Mouse (Mus musculus) heart, embryonic 12.5 days (tissue): Measurements from ENCODE around the gene Ntn3. TPM values are rescaled to one million over a fixed set of nuclear protein-coding genes. Genes with fewer than 3 reads are reported as not detected.

ENCODE experiments used
- ATAC-seq: fragments of 200-750 bp; cut with Nextera tagmentation; 2 replicates; pipeline ENCODE4 v1.8.0; 2017; ENCODE audit warnings: moderate TSS enrichment, moderate library complexity; ENCODE audit not compliant: insufficient number of reproducible peaks, low FRiP score
- H3K27ac ChIP-seq: fragments of 300-500 bp; sonication (generic); 2 replicates; pipeline ENCODE4 v1.5.1; 2016; ENCODE audit warnings: mild to moderate bottlenecking, moderate library complexity; ENCODE audit not compliant: poor library complexity, severe bottlenecking
- H3K27me3 ChIP-seq: fragments of 300-500 bp; sonication (generic); replicated peaks from 2 replicates; pipeline ENCODE4 v1.6.1; 2016; ENCODE audit warnings: mild to moderate bottlenecking, moderate library complexity
- H3K36me3 ChIP-seq: fragments of 300-500 bp; sonication (generic); 2 replicates; pipeline ENCODE4 v1.6.1; 2016; ENCODE audit warnings: mild to moderate bottlenecking, moderate library complexity
- H3K4me1 ChIP-seq: fragments of 300-500 bp; sonication (generic); replicated peaks from 2 replicates; pipeline ENCODE4 v1.6.1; 2016; ENCODE audit warnings: mild to moderate bottlenecking
- H3K4me2 ChIP-seq: fragments of 300-500 bp; sonication (generic); 2 replicates; pipeline ENCODE4 v1.6.1; 2016; ENCODE audit warnings: mild to moderate bottlenecking, moderate library complexity
- H3K4me3 ChIP-seq: fragments of 300-500 bp; sonication (generic); 2 replicates; pipeline ENCODE4 v1.5.1; 2016; ENCODE audit warnings: mild to moderate bottlenecking
- H3K9ac ChIP-seq: fragments of 300-500 bp; sonication (generic); 2 replicates; pipeline ENCODE4 v1.6.1; 2016; ENCODE audit warnings: mild to moderate bottlenecking, moderate library complexity
- H3K9me3 ChIP-seq: fragments of 300-500 bp; sonication (generic); replicated peaks from 2 replicates; pipeline ENCODE4 v1.6.1; 2016; ENCODE audit warnings: mild to moderate bottlenecking, moderate library complexity
- WGBS: fragments of 180-500 bp; shearing (Covaris S2); methylation state at CpG from one replicate; pipeline ENCODE4 v1.1.7; 2016; 5-methylcytosine and 5-hydroxymethylcytosine counted together
- polyA plus RNA-seq: library from polyadenylated mRNA; unstranded; fragments of >200 nt; fragmentation: Nextera tagmentation; extraction: Ambion mirVana; gene quantifications from 2 replicates; pipeline ENCODE4 v1.2.1, GENCODE M21; 2016

The Ntn3 gene
- 2.0 and 2.6 TPM in 2 replicates for polyA plus RNA-seq

DNA sequence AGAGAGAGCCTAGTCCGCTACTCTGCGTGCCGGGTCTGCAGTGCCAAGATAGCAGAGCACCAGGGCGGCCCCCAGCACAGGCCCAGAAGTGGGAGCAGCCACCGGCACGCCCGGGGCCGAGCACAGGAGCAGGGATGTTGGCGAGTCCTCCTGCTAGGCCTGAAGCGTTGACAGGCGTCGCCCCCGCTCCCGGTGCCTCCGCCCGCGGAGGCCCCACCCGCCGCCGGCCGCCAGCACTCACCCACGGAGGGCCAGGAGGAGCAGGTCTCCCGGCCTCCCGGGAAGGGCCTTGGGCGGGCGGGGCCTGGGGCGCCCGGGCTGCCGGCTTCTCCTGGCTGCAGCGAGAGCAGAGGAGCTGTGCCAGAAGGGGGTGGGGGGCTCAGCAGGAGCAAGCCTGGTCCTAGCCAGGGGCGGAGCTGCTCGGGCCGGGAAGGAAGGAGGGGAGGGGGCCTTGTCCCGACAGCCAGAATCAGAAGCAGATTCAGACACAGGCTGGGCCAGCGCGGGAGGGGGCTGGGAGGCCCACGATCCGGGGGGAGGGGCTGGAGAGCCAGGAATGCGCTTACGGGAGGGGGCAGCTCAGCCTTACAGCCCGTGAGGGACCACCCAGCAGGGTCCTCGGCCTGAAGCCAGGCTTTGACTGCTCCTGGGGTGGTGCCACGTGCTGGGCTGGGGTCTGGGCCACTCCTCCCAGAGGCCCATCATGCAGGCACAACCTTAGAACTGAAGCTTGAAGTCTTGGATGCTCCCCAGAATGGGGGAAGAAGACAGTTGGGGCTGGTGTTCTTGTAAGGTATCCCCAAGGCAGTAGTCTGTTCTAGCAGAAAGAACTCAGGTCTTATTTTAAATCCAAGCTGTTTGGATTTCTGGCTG is at the start of gene Ntn3:
Ntn3 (minus strand) TSS at position 489 of the 873 bp plus-strand sequence.
- Histone ChIP-seq H3K27me3 (peaks cover 27% of the 10 kb centered on the region), H3K4me1 (peaks cover 66% of the 10 kb centered on the region), H3K4me3 (peak within 1 kb of the TSS; percentile 54), H3K36me3 (no peaks in the 10 kb centered on the region), H3K9ac (peak within 1 kb of the TSS; percentile 76), H3K4me2 (peak within 1 kb of the TSS; percentile 89), H3K9me3 (no peaks in the 10 kb centered on the region), H3K27ac (peak within 1 kb of the TSS; percentile 61)
- ATAC-seq, result peak; percentile 43
- 1% methylated on average over 41 of the region's 43 CpGs for WGBS

DNA sequence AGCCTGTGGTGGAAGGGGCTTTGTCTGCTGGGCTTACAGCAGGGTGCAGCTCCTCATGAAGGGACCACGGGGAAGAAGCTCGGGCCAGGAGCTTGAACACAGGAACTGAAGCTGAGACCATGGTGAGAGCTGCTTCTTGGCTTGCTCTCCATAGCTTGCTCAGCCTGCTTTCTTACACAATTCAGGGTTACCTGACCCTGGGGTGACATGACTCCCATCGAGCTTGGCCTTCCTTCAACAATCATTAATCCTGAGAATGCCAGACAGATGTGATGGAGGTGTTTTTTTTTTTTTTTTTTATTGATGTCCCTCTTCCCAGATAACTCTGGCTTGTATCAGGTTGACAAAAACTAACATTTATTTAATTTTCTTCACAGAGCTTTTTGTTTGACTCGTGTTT is 49.6 kb upstream of the Ntn3 start:
- H3K27me3 ChIP-seq, result no peaks in the 10 kb centered on the region
- H3K36me3 ChIP-seq, result no peaks in the 10 kb centered on the region
- 71% methylated on average over 4 of the region's 4 CpGs for WGBS
- H3K9me3 ChIP-seq, result no peaks in the 10 kb centered on the region
- no peak overlapping the region for H3K4me3 ChIP-seq
- H3K4me1 ChIP-seq, result no peaks in the 10 kb centered on the region
- H3K9ac ChIP-seq, result no peak overlapping the region
- no peak overlapping the region for H3K4me2 ChIP-seq
- no peak for ATAC-seq
- no peak overlapping the region for H3K27ac ChIP-seq

DNA sequence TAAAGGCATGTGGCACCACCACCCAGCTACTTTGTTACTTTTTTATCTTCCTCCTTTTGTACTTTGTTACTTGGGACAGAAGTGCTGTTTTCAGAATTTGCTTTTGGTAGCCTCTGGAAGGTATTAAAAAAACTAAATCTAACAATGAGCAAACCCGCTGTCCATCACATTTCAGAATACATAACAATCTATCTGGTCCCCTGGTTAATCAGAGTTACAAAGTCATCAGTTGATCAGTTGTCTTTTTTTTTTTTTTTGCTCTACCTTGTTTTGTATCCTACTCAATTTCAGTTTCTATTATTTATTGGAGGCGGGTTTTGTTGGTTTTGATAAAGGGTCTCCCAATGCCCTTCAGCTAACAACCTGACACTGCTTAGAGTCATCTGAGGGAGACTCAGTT is 43.0 kb upstream of the Ntn3 start:
- ATAC-seq, result no peak
- Histone ChIP-seq H3K9ac (no peak overlapping the region), H3K27ac (no peak overlapping the region), H3K36me3 (peaks cover 17% of the 10 kb centered on the region), H3K4me3 (no peak overlapping the region; the same call in 1 of the 2 replicates), H3K27me3 (no peaks in the 10 kb centered on the region), H3K4me1 (peaks cover 17% of the 10 kb centered on the region), H3K9me3 (no peaks in the 10 kb centered on the region), H3K4me2 (peak overlapping the region; percentile 74; the same call in 1 of the 2 replicates)
- 86% methylated on average over 2 of the region's 2 CpGs for WGBS

DNA sequence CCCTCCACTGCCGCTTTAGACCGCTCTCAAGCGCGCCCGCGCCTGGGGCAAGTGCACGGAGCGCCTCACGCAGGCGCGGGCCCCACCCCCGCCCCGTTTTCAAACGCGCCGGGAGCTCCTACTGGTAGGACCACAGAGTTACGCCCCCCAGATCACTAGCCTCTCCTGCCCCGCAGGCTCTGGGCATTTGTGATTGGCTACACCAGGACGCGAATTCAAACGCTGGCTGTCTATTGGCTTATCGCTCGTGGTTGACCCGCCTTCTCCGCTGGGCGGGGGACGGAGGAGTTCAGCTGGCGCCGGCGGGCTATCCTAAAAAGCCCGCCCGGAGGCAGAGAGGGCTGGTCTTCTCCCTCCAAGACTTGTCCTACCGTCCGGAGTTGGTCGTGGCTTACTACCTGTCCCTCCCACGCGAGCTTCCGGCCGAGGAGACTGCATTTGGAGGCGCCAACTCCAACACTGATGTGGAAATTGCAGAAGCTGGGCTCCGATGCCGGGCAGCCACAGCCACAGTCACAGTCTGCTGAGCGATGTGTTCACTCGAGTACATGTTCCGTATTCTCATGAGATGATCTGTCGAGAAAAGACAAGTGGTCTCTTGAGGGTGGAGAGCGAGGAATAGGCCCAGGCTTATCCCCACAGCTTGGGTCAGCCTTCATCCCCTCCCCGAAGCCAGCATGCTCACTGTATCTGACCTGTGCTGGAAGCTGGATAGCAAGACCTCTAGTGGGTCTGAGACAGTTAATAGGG is 42.2 kb upstream of the Ntn3 start, which contains the start of gene Ccnf:
Ccnf (minus strand) TSS at position 165 of the 750 bp plus-strand sequence.
- H3K27me3 ChIP-seq, result no peaks in the 10 kb centered on the region
- ATAC-seq, result peak; percentile 100
- H3K4me3 ChIP-seq, result peak within 1 kb of the TSS; percentile 87
- H3K4me2 ChIP-seq, result peak within 1 kb of the TSS; percentile 74
- WGBS, result under 1% methylated on average over 48 of the region's 48 CpGs
- peak within 1 kb of the TSS; percentile 82 for H3K27ac ChIP-seq
- peak within 1 kb of the TSS; percentile 85 for H3K9ac ChIP-seq
- H3K9me3 ChIP-seq, result no peaks in the 10 kb centered on the region
- H3K36me3 ChIP-seq, result peaks cover 22% of the 10 kb centered on the region
- peaks cover 17% of the 10 kb centered on the region for H3K4me1 ChIP-seq

DNA sequence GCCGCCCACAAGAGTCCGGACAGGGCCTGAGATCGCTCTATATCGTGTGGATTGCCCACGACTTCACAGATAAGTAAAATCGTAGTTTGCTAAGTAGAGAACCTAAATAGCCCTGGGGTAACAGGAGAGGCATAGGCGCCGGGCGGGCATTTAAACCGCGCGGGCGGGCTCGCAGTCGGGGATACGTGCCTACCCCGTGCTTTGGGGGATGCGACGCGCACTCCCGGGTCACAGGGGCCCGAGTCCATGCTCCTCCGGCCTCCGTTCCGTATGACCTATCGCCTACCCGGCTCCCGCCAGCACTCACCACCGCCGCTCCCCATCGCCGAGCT is 41.6 kb upstream of the Ntn3 start:
- no peak for ATAC-seq
- Histone ChIP-seq H3K36me3 (peaks cover 26% of the 10 kb centered on the region), H3K9me3 (no peaks in the 10 kb centered on the region), H3K4me3 (peak overlapping the region; percentile 87), H3K27ac (peak overlapping the region; percentile 20; the same call in 1 of the 2 replicates), H3K4me2 (peak overlapping the region; percentile 74), H3K4me1 (peaks cover 17% of the 10 kb centered on the region), H3K9ac (peak overlapping the region; percentile 85), H3K27me3 (no peaks in the 10 kb centered on the region)
- under 1% methylated on average over 32 of the region's 32 CpGs for WGBS

DNA sequence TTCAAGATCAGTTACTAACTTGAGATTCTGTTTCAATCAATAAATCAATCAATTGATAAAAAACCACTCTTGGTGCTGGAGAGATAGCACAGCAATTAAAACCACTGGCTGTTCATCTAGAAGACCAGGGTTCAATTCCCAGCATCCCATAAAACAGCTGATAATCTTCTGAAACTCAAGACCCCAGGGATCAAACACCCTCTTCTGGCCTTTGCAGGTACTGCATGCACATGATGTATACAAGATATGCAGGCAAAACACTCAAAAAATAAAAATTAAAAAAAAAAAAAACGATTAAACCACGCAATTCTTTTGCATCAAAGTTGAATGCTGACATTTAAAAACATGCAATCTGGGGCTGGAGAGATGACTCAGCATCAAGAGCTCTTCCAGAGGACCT is 39.3 kb upstream of the Ntn3 start:
- WGBS, result 91% methylated on average over 2 of the region's 2 CpGs
- H3K36me3 ChIP-seq, result peaks cover 43% of the 10 kb centered on the region
- no peak for ATAC-seq

DNA sequence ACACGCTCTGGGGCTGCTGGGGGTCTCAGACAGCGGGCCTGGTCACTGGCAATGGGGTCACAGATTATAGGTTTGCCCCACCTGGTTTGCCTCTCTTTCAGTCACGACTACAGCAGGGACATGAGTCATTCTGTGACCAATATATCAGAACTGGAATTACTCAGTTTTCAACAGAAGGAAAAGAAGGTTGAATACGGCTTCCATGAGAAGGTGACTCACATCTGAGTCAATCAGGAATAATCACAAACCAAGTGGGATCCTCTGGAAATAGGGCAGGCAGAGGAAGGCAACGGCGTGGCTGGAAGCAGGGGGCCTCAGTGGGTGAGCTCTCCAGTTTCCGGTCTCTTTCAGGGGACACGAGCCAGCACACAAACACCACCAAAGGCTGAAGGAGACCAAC is 34.7 kb upstream of the Ntn3 start:
- Histone ChIP-seq H3K4me1 (no peaks in the 10 kb centered on the region), H3K4me2 (no peak overlapping the region), H3K9ac (no peak overlapping the region), H3K27me3 (no peaks in the 10 kb centered on the region), H3K4me3 (no peak overlapping the region), H3K27ac (no peak overlapping the region), H3K36me3 (peaks cover 88% of the 10 kb centered on the region), H3K9me3 (peaks cover 9% of the 10 kb centered on the region; the same call in 1 of the 2 replicates)
- no peak for ATAC-seq
- 97% methylated on average over 8 of the region's 8 CpGs for WGBS

More for the DNA sequence above, 39.3 kb upstream of the Ntn3 start:
- H3K4me1 ChIP-seq, result peaks cover 17% of the 10 kb centered on the region
- no peak overlapping the region for H3K9ac ChIP-seq
- H3K4me2 ChIP-seq, result no peak overlapping the region
- H3K9me3 ChIP-seq, result peaks cover 8% of the 10 kb centered on the region; the same call in 1 of the 2 replicates
- no peaks in the 10 kb centered on the region for H3K27me3 ChIP-seq
- no peak overlapping the region for H3K4me3 ChIP-seq
- no peak overlapping the region for H3K27ac ChIP-seq

DNA sequence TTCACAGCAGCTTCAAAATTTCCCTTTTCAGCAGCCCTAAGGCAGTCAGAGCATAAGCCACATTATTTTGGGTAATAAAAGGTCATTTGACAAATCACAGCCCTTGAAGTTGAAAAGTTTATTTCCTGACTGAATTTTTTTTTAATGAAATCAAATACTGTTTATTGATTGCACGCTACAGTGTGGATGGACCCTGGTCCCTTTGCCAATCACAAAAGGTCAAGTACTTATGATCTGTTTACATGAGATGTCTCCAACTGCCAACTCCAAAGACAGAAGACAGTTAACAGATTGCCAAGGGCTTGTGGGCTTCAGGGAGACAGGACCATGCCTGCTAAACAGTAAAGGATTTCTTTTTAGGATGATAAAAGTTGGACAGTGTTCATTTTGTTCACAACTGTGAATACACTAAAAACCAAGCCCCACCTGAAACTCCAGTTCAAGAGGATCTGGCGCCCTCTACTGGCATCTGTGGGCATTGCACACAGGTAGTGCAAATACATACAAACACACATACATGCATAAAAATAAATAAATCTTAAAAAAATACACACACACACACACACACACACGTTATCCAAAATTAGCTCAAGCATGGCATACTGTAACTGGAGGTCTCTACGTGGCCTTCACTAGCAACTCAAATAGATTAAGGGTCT is 34.1 kb upstream of the Ntn3 start:
- Histone ChIP-seq H3K4me2 (no peak overlapping the region), H3K27me3 (no peaks in the 10 kb centered on the region), H3K9ac (no peak overlapping the region), H3K27ac (no peak overlapping the region), H3K4me1 (no peaks in the 10 kb centered on the region), H3K36me3 (peaks cover 88% of the 10 kb centered on the region), H3K9me3 (peaks cover 9% of the 10 kb centered on the region; the same call in 1 of the 2 replicates), H3K4me3 (no peak overlapping the region)
- 84% methylated on average over 4 of the region's 4 CpGs for WGBS
- ATAC-seq, result no peak

DNA sequence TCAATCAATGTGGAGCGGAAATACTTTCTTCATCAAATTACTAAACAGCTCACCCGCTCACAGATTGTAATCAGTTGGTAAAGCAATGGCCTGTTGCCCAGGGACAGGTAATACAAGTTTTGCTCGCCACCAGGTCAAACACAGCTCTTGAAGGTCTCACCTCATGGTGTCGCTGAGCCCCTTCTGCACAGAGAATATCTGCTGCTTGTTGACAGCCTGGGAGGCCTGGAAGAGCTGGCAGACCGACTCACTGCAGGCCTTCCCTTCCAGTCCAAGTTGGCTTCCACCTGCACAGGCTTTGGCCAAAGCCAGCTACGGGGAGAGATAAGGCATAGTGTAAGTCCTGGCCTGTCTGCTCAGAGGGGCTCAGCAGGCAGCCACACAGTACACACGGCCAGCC is 27.6 kb upstream of the Ntn3 start:
- no peak overlapping the region for H3K4me3 ChIP-seq
- H3K36me3 ChIP-seq, result peaks cover 97% of the 10 kb centered on the region
- no peak overlapping the region for H3K27ac ChIP-seq
- WGBS, result 87% methylated on average over 7 of the region's 7 CpGs
- ATAC-seq, result no peak
- no peaks in the 10 kb centered on the region for H3K4me1 ChIP-seq
- H3K9ac ChIP-seq, result no peak overlapping the region
- no peaks in the 10 kb centered on the region for H3K27me3 ChIP-seq
- no peak overlapping the region for H3K4me2 ChIP-seq
- no peaks in the 10 kb centered on the region for H3K9me3 ChIP-seq

DNA sequence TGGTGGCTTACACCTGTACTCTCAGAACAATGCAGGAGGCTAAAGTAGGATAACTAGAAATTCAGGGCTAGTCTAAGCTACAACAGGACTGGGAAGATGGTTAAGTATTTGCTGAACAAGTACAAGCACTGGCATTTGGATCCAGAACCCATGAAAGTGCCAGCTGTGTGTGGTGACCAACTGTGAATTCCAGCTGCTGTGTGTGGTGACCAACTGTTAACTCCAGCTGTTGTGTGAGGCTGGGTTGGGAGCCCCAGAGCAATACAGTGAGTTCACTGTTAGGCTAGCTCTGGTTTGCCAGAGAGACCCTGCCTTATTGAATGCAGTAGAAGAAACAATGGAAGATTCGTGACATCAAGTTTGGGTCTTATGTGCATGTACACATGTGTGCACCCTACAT is 27.1 kb upstream of the Ntn3 start:
- ATAC-seq, result no peak
- WGBS, result 96% methylated on average over 1 of the region's 1 CpGs
- Histone ChIP-seq H3K4me3 (no peak overlapping the region), H3K4me2 (no peak overlapping the region), H3K9ac (no peak overlapping the region), H3K27me3 (no peaks in the 10 kb centered on the region), H3K9me3 (no peaks in the 10 kb centered on the region), H3K4me1 (no peaks in the 10 kb centered on the region), H3K27ac (no peak overlapping the region), H3K36me3 (peaks cover 97% of the 10 kb centered on the region)

DNA sequence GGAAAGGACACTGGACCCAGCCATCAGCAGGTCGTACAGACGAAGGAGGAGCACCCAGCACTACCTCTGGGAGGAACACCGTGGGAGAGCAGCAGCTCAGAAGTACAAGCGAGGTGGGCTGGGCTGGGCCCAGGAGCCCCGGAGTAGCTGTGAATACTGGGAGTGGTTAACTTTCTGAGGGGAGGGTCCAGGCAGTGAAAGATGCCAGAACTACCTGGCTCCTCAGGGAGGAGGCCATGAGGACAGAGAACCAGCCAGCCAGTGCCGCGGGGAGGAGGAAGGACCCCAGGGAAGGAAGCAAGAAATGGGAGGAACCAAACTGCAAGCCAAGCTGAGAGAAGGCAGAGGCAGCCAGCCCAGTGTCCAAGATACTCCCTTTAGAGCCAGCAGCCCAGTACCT is 18.6 kb upstream of the Ntn3 start:
- Histone ChIP-seq H3K4me1 (no peaks in the 10 kb centered on the region), H3K4me2 (no peak overlapping the region), H3K36me3 (peaks cover 98% of the 10 kb centered on the region), H3K9ac (no peak overlapping the region), H3K27me3 (no peaks in the 10 kb centered on the region), H3K4me3 (no peak overlapping the region), H3K9me3 (no peaks in the 10 kb centered on the region), H3K27ac (no peak overlapping the region)
- no peak for ATAC-seq
- WGBS, result 85% methylated on average over 7 of the region's 7 CpGs
